Mouse (Mus musculus) brain, embryonic 18.5 days (tissue): ENCODE results near the gene Dkc1.
"Not testable (repeated sequence)": the region's sequence is repeated elsewhere in the genome, so short reads cannot be mapped to it uniquely, and the experiment has no call there.

Experiments
- DNase-seq: peaks from one replicate; pipeline ENCODE4 v3.0.0-alpha.2; 2012; ENCODE audit warnings: low read depth, low spot score

The Dkc1 gene

DNA sequence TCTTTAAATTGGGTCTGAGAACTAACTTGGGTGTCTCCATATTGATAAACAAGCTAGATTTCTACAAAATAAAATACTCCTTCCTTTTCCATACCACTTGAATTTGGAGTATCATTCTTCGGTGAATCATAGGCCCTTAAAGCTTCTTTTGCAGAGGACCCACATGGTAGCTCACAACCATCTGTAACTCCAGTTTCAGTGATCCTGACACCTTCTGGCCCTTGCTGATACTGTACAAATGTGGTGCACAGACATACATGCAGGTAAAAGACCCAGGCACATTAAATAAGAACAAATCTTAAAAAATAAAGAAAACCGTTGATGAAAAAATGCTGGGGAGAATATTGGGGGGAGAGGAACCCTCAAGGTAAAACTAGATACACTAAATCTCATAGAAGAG, 42.5 kb downstream of the Dkc1 start:
- no peak for DNase-seq

DNA sequence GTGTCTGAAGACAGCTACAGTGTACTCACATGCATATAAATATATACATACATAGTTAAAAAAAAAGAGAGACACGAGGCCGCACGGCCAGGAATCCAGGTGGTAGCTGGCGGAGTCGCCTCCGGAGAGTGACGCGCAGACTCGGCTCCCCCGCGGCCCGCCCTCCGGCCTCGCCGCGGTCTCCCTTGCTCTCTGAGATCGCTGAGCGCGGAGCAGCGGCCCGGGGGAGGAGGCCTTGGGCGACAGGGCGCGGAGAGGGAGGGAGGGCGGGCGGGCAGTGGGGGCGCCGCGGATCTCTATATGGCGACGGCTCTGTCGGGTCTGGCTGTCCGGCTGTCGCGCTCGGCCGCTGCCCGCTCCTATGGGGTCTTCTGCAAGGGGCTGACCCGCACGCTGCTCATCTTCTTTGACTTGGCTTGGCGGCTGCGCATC, 47.5 kb downstream of the Dkc1 start:
- not testable (repeated sequence) for DNase-seq

DNA sequence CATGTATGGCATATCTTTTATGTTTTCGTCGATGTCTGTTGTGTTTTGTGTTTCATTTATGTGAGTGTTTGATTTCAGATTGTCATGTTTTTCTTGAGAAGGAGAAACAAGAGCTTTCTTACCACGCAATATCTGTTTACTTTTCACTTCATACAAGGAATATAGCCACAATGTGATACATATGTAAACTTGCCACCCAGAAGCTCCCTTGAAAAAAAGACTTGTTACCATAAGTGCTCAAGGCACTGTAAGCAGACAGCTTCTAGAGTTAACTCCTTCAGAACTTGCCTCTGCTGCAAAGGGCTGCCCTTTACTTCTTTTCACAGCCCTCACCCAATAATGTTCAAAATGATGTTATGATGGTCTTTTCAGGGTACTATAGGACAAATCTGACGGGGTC, 52.8 kb downstream of the Dkc1 start:
- no peak for DNase-seq

DNA sequence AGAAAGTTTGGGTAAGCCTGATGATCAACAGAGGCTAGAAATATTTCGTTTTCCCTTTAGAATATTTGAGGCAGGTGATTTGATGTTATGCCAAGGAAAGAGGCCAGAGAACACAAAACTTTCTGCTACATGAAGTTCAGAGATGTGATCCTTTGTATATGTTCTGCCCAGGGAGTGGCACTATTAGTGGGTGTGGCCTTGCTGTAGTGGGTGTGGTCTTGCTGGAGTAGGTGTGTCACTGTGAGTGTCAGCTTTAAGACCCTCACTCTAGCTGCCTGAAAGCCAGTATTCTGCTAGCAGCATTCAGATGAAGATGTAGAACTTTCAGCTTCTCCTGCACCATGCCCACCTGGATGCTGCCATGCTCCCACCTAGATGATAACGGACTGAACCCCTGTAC, 54.6 kb downstream of the Dkc1 start:
- DNase-seq: no peak

DNA sequence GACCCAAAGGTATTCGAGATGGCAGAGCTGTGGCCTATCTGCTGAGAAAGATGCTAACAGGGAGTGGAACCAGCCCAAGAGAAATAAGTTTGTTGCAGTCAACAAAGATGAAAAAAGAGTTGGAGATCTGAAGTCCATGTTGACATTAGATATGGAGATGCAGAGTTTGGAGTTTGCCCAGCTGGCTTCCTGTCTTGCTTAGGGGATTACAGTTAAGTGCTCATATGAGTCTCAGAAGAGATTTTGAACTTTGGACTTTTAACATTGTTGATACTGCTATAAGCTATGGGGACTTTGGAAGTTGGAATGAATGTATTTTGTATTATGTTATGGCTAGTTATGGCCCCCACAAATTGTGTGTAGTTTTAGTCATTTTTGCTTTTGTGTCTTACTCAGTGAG, 56.6 kb downstream of the Dkc1 start:
- DNase-seq: no peak

DNA sequence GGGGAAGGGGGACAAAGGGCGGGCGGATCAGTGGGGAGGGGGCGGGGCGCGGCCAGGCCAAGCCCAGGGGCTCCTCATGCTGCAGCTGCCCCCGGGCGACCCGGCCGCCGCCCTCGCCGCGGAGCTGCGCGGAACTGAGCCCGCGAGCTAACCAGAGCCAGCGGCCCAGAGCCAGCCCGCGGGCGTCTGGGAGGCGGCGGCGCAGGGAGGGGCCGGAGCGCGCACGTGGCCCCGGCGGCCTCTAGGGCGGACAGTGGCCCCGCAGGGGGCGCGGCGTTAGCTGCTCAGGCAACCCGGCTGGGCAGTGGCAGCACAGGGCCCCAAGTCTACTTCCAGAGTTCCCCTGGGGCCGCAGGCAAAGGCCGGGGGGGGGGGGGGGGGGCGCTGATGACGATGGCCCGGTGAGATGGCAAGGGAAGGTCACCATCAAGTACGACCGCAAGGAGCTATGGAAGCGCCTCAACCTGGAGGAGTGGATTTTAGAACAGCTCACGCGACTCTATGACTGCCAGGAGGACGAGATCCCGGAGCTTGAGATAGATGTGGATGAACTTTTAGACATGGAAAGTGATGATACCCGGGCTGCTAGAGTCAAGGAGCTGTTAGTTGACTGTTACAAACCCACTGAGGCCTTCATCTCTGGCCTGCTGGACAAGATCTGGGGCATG, 60.1 kb downstream of the Dkc1 start:
- no peak for DNase-seq
